Mouse (Mus musculus) testis, postnatal 10 days (tissue): ENCODE results near the gene Nrp2.
A peak's percentile ranks its signal among the peaks of the same experiment; 100 is the strongest.

Experiments used
- DNase-seq: peaks from one replicate; pipeline ENCODE4 v3.0.0; 2021; ENCODE audit warnings: low spot score

Nrp2 gene

DNA sequence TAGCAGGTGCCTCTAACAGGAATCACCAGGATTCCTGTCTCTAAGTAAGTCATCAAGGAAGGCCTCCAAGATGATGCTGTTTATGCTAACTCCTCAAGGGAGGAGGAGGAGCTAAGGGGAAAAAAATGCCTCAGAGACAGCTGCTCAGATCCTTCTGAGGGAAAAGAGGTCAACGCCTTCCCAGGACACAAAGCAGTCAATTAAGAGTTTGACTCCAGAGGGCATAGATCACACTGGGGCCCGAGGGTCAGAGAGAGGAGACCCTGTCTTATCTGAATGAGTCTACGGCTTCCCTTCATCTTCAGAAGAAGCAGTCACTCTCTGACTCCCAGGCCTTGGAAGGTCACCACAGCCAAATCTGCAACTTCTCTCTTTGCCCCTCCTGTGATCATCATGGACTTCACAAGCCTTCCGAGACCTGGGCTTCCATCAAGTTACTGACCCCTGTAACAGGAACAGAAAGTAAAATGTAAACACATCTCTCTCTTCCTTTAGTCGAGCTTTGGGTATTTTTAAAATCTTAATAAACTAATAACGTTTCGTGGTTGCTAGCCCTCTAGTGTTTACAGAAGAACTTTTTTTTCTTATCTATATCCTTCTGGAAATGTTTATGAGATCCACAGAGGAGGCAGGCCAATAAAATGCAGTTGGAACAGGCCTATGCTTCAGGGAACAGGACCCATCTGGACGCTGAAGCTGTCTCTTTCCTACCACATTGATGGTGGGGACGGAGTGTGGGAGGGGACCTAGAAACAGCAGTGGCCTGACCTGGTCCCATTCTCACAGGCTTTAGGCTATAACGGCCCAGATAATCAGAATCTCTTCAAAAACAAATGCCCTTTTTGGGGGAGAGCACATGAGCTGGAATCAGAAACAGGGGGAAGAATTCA is 118.7 kb downstream of the Nrp2 start:
- DNase-seq: no peak

DNA sequence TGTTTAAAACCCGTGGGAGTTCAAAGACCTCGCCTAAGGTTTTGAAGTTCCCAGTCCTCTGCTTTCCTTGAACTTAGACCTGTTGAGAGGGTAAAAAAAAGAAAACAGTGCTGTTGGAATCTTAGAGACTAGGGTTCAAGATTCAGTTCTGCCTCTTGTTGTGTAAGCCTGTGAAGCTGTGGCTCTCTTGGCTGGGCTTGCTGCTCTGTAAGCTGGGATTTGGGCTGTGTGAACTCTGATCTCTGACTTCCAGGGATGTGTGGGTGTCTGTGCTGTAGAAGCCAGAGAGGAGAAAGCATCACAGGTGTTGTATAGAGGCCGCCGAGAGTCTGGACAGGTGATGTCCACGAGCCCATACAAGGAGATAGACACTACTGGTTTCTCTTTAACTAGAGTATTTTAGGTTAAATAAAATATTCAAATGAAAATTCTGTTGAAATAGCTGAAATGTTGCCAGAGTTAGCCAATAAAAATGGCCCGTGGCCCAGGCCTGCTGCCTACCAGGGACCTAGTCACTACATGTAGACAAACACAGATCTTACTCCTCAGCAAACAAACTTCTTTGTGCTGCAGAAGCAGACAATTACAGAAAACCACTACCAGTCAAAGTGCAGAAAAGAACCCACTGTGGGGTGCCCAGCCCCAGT is 120.6 kb downstream of the Nrp2 start:
- no peak for DNase-seq

DNA sequence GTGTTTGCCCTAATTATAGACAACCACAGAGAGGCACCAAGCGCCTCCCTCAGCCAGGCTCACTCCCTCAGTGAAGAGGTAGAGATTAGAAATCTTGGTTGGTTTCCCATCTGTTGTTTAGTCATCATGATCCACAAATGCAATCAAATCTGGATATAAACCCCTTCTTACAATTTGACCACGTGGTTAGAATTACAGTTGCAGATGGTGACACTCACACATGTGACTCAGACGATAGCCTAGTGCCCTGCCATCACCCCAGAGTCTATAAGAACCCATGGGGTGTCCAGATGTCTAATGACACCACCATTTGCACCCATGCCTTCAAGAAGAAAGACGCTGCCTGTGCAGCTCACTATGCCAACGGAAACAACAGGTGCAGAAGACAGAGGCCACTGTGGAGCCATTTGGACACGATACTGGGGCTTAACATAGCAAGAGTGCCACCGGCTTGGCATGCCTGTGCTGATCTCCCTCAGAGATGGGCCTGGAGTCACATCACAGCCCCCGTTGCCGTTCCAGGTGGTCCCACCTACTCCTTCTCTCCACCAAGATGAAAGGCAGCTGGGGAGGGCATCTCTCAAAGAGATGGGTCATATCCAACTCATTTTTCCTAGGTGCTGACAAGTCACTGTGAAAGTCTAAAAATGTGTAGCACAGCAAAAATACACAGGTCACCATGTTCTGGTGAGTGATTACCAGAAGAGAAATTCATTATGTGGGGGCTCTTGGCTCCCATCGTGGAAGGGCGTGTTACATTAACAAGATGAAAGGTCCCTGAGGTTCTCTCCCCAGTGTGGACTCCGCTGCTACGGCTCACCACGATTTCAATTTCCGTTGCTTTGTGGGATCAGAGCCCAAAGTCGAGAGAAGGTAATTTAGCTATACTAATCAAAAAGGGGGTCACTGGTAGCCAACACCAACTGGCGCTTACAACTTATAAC is 123.0 kb downstream of the Nrp2 start:
- no peak for DNase-seq

DNA sequence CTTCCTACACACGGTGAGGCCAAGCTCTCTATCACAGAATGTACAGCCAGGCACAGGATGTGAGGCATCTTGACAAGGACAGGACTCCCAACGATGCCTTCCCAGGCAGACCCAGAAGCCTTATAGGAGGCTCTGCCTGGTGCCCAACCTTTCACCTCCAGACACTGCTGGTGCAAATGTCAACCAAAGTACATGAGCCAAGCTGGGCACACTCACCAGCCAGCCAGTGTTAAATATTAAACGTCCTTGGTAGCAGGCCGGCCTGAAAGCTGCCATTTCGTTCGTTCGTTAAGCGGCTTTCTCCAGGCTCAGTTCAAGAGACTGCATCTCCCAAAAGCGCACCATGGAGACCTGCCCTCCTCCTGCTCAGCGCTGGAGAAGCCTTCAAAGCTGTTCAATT is 124.2 kb downstream of the Nrp2 start:
- no peak for DNase-seq

DNA sequence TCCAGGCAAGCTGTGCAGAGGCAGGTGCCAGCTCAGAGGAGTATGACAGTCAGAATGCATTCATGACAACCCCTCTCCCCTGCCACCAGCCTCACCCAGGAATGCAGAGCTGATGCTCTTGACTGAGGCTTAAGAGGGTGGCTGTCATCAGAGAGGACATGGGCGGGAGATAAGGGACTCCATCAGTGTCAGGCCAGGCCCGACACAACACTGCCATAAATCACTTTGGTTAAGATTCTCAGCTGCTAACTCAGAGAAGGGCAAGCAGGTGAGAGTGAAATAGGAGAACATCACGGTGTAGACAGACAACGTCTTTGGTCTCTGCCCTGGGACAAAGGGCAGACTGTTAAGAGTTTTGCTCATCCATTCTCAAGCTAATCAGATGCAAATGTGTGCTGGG is 125.1 kb downstream of the Nrp2 start:
- no peak for DNase-seq

DNA sequence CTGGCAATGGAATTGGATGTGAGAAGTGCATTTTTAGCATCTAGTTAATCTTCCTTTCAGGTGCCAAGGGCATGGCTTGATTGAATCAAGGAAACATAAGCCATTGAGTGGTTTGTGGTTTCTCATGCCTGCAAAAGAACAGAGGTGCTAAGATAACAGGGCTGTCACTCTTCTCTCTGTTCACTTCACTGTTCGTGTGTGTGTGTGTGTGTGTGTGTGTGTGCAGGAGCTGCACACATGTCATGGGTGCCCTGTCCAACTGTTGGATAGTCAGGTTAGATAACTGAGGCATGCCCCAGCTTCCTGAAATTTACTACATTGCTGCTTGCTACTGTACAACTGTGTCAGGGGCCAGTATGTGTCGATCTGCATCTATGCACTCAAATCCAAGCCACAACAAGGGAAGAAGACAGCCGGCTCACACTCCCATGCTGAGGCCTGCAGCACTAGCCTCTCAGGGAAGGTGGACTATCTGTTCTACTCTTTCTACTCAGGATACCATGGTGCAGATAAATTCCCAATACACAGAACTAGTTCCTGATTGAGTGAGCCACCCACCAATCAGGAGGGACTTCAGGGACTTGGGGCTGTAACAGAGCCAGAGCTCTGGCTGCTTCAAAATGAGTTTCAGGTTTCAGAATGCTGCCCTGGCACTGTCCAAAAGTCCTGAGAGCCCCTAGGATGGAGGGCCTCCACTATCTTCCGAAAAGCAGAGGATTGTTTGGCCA is 126.8 kb downstream of the Nrp2 start:
- no peak for DNase-seq

DNA sequence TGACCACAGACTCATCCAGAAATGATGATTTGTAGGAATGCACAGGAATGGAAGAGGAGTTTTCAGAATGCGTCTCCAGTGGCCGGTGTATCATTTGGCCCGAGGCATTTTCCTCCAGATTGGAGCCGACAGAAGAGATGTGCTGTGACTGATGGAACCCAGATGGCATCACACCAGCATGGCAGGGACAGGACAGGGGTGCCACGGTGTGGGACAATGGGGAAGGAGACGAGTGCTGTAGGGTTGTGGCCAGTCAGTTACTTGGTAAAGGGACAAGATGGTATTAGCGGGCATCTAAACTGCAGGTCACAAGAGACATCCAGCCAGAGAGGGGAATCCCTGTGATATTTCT is 127.3 kb downstream of the Nrp2 start:
- DNase-seq: no peak

DNA sequence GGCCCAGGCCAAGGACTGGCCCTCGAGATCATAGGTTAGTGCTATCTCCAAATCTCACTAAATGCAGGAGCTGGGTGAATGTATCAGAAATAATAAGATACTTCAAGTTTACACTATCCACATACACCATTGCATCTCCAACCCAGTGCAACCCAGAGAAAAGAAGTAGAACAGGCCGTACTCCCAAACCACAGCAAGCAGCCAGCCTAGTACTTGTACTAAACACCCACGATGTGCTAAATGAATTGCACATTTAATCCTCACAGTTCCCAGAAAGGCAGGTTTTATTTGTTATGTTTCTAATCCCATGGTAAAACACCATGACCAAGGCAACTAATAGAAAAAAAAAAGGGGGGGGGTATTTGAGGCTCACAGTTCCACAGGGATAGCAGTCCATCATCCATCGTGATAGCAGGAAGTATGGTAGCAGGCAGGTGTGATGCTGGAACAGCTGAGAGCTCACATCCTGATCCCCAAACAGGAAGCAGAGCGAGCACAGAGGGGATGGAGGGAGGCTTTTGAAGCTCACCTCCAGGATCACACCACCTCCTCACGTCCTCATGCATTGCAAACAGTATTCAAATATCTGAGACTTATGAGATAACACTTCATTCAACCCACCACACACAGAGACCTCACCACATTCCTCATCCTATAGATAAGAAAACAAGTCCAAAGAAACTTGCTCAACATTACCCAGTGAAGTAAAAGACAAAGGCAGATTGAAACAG is 128.8 kb downstream of the Nrp2 start:
- no peak for DNase-seq

DNA sequence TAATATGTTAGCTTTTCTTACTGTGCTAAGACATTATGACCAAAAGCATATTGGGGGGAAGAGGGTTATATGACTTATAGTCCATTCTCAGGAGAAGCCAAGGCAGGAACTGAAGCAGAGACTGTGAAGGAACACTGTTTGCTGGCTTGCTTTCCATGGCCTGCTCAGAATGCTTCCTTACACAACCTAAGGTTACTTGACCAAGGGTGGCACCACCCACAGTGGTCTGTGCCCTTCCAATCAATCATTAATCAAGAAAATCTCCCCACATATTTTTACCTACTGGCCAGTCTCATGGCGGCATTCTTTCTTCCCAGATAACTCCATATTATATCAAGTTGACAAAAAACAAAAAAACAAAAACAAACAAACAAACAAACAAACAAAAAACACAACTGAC is 130.3 kb downstream of the Nrp2 start:
- no peak for DNase-seq

DNA sequence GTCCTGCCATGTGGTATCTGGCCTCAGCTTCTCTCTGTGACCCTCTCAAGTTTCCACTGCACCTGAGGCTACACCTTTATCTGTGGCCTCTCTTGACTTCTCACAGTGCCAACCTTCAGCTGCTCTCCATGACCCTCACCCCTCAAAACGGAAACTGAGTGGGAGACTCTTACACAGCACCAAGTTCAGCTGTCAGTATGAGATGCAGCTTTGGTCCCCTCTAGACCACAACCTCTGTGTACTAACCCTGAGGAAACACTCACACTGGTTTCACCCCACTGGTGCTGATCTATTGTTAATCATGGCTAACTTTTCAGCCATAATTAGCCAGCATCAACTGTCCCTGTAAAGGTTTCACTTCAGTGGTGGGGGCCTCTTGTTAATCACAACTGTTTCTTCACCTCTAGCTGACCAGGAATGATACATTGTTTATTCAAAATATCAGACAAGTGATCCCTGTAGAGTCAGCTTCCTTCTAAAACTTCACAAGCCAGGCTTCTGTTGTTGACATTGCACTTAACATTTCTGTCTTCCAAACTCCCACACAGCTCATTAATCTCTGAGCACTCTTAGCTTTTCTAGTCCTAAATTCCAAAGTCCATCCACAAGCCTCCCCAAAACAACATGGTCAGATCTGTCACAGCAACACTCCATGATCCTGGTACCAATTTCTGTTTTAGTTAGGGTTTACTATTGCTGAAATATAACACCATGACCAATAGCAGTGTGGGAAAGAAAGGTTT is 131.5 kb downstream of the Nrp2 start:
- no peak for DNase-seq

DNA sequence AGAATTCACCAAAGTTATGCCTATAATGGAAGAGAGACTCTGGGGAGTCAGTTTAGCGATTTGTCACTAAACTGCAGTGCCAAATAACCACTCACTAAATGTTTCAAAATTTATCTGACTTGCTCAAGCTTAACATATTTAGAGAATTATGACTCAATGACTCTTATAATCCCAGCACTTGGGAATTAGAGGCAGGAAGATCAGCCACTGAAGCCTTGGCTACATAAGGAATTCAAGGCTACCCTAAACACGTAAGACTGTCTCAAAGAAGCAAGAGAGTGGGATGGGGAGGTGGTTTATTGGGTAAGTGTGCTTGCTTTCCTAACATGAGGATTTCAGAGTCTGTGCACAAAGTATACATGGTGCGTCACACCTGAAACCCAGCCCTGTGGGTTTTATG is 135.0 kb downstream of the Nrp2 start:
- no peak for DNase-seq

DNA sequence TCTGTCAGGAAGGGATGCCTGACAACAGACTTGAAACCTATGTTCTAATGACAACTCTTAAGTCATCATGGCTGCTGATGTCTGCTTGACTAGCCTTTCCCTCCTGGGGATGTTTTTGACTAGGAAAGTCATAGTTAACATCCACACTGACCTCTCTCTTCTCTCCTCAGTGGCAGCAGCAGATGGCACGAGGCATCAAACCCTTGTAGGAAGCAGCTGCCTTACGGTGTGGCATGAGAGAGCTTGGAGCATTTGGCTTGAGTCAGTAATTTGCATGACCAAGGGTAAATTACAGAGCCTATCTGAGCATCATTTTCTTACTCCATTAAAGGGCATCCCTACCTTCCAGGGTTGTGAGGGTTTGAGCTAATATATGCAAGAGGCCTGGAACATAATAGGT is 135.5 kb downstream of the Nrp2 start:
- no peak for DNase-seq

DNA sequence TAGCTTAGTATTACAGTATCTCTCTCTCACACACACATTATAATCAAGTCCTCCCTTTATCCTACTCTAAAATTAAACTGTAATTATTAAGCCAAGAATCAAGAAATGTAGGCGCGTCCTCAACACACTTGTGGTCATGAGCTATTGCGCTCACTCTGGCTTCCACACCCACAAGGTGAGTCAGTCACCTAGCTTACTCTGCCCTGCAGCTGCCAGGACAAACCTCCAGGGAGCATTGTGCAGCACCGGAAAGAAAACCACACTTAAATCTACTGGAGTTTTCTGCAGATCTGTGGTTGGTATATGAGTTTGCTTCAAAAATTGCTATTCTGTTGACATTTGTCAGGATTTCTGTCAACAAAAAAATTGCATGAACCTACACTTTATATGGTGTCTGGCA is 140.1 kb downstream of the Nrp2 start:
- DNase-seq: no peak

DNA sequence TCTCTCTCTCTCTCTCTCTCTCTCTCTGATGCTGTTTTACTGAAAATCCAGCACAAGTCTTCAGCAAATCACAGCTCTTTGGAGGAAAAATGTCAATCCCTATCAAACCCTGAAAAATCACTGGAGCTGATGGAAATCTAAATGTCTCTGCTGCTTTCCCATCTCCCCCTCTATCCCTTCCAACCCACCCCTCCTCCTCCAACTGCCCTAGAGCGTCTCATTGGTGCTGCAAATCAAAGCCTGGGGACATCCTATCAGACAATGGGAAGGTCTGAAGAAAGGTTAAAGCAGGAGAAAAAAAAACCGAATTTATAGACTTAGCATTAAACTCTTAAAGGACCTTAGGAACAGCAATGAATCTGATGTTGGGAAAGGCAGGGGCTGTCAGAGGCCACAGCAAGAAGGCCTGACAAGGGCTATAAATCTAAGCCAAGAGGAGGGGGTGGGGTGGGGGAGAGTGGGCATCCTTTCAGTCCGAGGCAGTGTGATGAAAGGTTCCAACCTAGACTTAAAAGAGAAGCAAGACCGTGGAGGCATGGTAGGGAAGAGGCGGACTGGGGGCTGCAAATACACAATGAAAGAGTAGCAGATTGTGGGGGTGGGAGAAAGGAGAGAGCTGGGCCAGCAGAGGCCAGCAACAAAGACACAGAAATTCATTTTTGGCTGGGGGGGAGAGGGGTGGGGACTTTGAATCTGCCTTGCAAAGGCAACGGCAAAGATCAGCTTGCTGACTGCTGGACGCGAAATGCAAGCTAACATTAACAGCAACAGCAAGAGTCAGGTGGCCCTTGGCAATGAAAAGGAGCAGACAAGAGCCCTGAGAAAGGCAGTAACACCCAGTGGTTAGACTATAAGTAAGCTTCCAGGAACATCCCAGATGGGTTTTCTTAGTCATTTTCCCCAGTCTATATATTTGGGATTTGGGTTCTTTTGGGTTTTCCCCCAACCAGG is 148.2 kb downstream of the Nrp2 start:
- DNase-seq: peak; percentile 15

DNA sequence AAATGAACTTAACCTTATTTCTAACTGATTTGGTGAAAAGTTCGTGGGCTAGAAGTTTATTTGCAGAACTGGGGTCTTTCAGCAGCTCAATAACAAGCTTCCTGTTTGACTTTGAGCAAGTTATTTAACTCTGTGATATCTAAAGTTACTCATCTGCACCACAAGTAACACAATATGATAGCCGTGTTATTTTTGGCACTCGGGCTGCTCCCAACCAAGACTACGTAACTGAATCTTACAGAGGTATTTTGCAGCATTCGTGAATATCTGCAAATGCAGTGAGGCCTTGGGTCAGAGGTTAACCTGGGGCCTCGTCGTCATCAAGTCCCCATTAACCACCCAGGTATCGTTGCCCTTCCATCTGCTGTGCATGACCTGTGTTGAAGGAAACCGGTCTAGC is 150.3 kb downstream of the Nrp2 start:
- peak; percentile 23 for DNase-seq

DNA sequence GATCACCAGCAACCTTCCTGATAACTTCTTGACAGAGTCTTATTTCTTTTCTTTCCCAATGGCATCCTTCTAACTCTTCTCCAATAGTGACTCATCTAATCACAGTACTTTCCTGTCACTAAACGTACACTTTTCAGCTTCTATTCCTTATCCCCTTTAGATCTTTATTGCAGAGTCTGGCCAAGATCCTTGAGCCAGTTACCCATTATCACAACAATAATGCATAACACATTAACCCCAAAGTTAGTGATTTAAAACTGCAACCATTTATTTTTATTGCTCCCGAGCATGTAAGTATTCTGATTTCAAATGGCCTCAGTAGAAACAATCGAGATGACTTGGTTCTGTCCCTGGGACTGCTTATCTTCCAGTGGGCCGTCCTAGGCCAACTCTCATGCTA is 150.9 kb downstream of the Nrp2 start:
- no peak for DNase-seq

DNA sequence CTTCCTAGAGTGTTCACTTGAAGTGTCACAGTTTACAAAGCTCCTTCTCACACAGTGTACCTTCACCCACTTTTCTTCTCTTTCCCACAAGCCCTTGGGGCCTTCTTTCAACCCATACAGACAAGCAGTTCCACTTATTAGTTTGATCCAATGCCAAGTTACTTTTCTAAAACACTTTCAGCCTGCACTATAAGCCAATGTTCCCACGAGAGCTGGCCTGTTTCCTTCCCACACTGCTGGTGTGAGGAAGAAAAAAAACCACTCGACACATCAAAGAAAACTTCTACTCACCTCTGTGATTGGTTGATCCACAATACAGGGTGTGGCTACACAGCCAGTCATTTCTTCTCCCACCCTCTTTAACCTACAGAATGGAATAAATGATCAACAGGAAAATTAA is 156.0 kb downstream of the Nrp2 start:
- peak; percentile 11 for DNase-seq

DNA sequence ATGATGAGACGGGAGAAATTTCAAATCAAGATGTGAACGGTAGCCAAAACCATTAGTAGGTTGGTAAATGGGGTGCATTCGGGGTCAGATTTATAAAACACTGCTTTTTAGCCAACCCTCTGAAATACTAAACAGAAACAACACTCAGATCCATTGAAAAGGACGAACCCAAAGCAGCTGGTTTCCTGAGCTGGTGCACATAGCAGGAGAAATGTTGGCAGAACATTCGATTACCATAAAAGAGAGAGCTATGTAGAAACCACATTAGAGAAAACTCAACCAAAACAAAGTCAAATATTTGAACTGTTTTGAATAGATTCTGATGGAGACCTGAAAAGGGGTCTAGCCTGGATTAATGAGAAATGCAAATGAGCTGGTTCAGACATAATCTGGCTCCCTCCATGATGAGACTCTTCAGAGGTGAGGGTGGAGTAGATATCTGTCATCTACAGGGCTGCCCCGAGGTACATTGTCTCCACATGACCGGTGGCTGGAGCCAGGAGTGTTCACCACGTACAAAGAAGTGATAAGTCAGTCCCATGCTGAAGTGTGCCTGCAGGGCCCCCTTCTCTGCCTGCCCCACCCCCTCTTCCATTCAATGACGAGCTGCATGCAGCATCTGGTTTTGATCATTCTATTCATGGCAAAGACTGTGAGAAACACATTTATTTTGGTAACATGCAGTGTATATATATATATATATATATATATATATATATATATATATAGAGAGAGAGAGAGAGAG is 156.6 kb downstream of the Nrp2 start:
- DNase-seq: peak; percentile 33

DNA sequence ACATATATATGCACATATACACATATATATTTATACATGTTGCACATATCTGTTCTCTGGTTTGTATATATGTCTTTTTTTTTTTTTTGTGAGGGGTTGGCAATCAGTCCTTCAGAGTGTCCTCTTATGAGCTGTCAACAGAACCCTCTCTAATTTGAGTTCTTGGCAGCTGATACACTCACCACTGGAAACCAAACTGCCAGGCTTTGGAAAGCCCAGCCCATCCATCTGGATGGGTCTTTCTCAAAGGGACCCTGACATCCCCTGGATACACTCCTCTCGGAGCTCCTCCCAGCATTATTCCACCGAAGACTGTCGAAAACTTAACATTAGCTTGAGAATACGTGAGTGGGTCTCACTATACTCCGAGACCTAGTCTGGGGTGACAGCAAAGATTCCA is 157.2 kb downstream of the Nrp2 start:
- DNase-seq: peak; percentile 25
